Mouse (Mus musculus) T-helper 2 cell (primary cell): ENCODE results near the gene Gprasp1.

Source experiments
- in situ Hi-C: fragments of 300-600 bp; cut with MboI, MseI; formaldehyde crosslinking; loops from one replicate; pipeline ENCODE4 v1.15.1; 2025; ENCODE audit warnings: high pct_unique_total_duplicates

Gene Gprasp1

GRCm38 (mm10) chrX:135742304-135743055 lies at the start of gene Gprasp1, which contains the start of gene Armcx5:
Gene Gprasp1 (plus strand): TSS chrX:135742733.
Gene Armcx5 (plus strand): TSS chrX:135742733.
- in situ Hi-C loops = loop anchor here (25.0 kb wide), 1 partner anchor 980 kb away; the partner anchor contains the start of genes Armcx3 and Armcx6

- in situ Hi-C loops = no loop called here
These were observed 48.9 kb upstream of the Gprasp1 start, which contains the start of gene Tcp11x2 for GRCm38 (mm10) chrX:135693633-135694032. Gene Tcp11x2 (minus strand): TSS chrX:135693790.

- in situ Hi-C loops = no loop called here
These were observed 39.4 kb upstream of the Gprasp1 start for GRCm38 (mm10) chrX:135703111-135703510.

- in situ Hi-C loops = no loop called here
These were observed 38.2 kb upstream of the Gprasp1 start for GRCm38 (mm10) chrX:135704349-135704748.

GRCm38 (mm10) chrX:135712845-135713244 lies 29.7 kb upstream of the Gprasp1 start:
- in situ Hi-C loops = no loop called here

GRCm38 (mm10) chrX:135725161-135725560 lies 17.4 kb upstream of the Gprasp1 start, which contains the start of gene Tmsb15a:
Gene Tmsb15a (minus strand): TSS chrX:135725261.
- in situ Hi-C loops = loop anchor here (25.0 kb wide), 1 partner anchor 963 kb away; the partner anchor contains the start of genes Armcx3 and Armcx6

- in situ Hi-C loops = loop anchor here (25.0 kb wide), 1 partner anchor 977 kb away; the partner anchor contains the start of genes Armcx3 and Armcx6
These were observed 3.6 kb upstream of the Gprasp1 start for GRCm38 (mm10) chrX:135738730-135739520.

GRCm38 (mm10) chrX:135743056-135743355 lies 473 bp downstream of the Gprasp1 start:
- in situ Hi-C loops = loop anchor here (25.0 kb wide), 1 partner anchor 981 kb away; the partner anchor contains the start of genes Armcx3 and Armcx6

- in situ Hi-C loops = loop anchor here (25.0 kb wide), 1 partner anchor 983 kb away; the partner anchor contains the start of genes Armcx3 and Armcx6
These were observed 2.8 kb downstream of the Gprasp1 start for GRCm38 (mm10) chrX:135745376-135745775.

GRCm38 (mm10) chrX:135752832-135753231 lies 10.3 kb downstream of the Gprasp1 start:
- in situ Hi-C loops = loop anchor here (25.0 kb wide), 1 partner anchor 191 kb away; no protein-coding TSS in a partner anchor

- in situ Hi-C loops = loop anchor here (25.0 kb wide), 1 partner anchor 199 kb away; no protein-coding TSS in a partner anchor
These were observed 19.2 kb downstream of the Gprasp1 start for GRCm38 (mm10) chrX:135761707-135762106.

- in situ Hi-C loops = loop anchor here (25.0 kb wide), 1 partner anchor 206 kb away; no protein-coding TSS in a partner anchor
These were observed 25.6 kb downstream of the Gprasp1 start for GRCm38 (mm10) chrX:135768043-135768548.

GRCm38 (mm10) chrX:135768565-135768964 lies 26.0 kb downstream of the Gprasp1 start:
- in situ Hi-C loops = loop anchor here (25.0 kb wide), 1 partner anchor 206 kb away; no protein-coding TSS in a partner anchor

- in situ Hi-C loops = loop anchor here (25.0 kb wide), 1 partner anchor 654 kb away; no protein-coding TSS in a partner anchor
These were observed 49.0 kb downstream of the Gprasp1 start for GRCm38 (mm10) chrX:135791536-135791935.

- in situ Hi-C loops = loop anchor here (25.0 kb wide), 1 partner anchor 655 kb away; no protein-coding TSS in a partner anchor
These were observed 49.8 kb downstream of the Gprasp1 start for GRCm38 (mm10) chrX:135792326-135792725.

- in situ Hi-C loops = loop anchor here (5.0 to 25.0 kb wide), 2 partner anchors 47 to 658 kb away; no protein-coding TSS in a partner anchor
These were observed 53.2 kb downstream of the Gprasp1 start for GRCm38 (mm10) chrX:135795591-135796304.

GRCm38 (mm10) chrX:135796305-135797211 lies 54.0 kb downstream of the Gprasp1 start:
- in situ Hi-C loops = loop anchor here (5.0 to 25.0 kb wide), 2 partner anchors 46 to 659 kb away; no protein-coding TSS in a partner anchor

- in situ Hi-C loops = loop anchor here (5.0 to 25.0 kb wide), 2 partner anchors 45 to 660 kb away; no protein-coding TSS in a partner anchor
These were observed 54.7 kb downstream of the Gprasp1 start, which contains the start of gene Bhlhb9 for GRCm38 (mm10) chrX:135797212-135797644. Gene Bhlhb9 (plus strand): TSS chrX:135797594.

GRCm38 (mm10) chrX:135804149-135804548 lies 61.6 kb downstream of the Gprasp1 start:
- in situ Hi-C loops = loop anchor here (10.0 kb wide), 2 partner anchors 171 to 861 kb away; no protein-coding TSS in a partner anchor
